Mouse (Mus musculus): ENCODE data around the gene St6galnac6. TPM values are rescaled to one million over a fixed set of nuclear protein-coding genes. Genes with fewer than 3 reads are reported as not detected.

The St6galnac6 gene
- 1,674 and 1,690 TPM in 2 replicates for polyA plus RNA-seq (2012; rRNA removed)

GRCm38 (mm10) chr2:32599409-32599808, at the start of gene St6galnac6:
St6galnac6 (plus strand) TSS chr2:32599709.

GRCm38 (mm10) chr2:32570698-32571494, 28.6 kb upstream of the St6galnac6 start, which contains the start of gene Dpm2:
Dpm2 (plus strand) TSS chr2:32570858.

GRCm38 (mm10) chr2:32574497-32574896, 25.0 kb upstream of the St6galnac6 start, which contains the start of gene Pip5kl1:
Pip5kl1 (plus strand) TSS chr2:32574797.

GRCm38 (mm10) chr2:32575586-32576160, 23.8 kb upstream of the St6galnac6 start, which contains the start of gene 9430097D07Rik:
9430097D07Rik (minus strand) TSS chr2:32575684.

GRCm38 (mm10) chr2:32586871-32587351, 12.6 kb upstream of the St6galnac6 start, which contains the start of gene St6galnac4:
St6galnac4 (plus strand) TSS chr2:32587095.

GRCm38 (mm10) chr2:32621517-32621859, 22.0 kb downstream of the St6galnac6 start, which contains the start of gene Ak1:
Ak1 (plus strand) TSS chr2:32621758.

GRCm38 (mm10) chr2:32646379-32647056, 47.0 kb downstream of the St6galnac6 start, which contains the start of gene Eng:
Eng (plus strand) TSS chr2:32646595.

Other genes starting within 250 kb of the St6galnac6 start
- gene Ciz1, start 247.4 kb upstream of the St6galnac6 start, polyA plus RNA-seq (2012; rRNA removed), result 203 and 239 TPM in 2 replicates
- 73.5 and 82.0 TPM in 2 replicates for gene Dnm1, start 246.4 kb upstream of the St6galnac6 start, polyA plus RNA-seq (2012; rRNA removed)
- gene 1110008P14Rik, start 217.8 kb upstream of the St6galnac6 start, polyA plus RNA-seq (2012; rRNA removed), result 107 and 180 TPM in 2 replicates
- gene Lcn2, start 211.5 kb upstream of the St6galnac6 start, polyA plus RNA-seq (2012; rRNA removed), result 6.3 and 6.5 TPM in 2 replicates
- gene Ptges2, start 203.8 kb upstream of the St6galnac6 start, polyA plus RNA-seq (2012; rRNA removed), result 32.1 and 36.7 TPM in 2 replicates
- 6.1 and 6.2 TPM in 2 replicates for gene Naif1, start 149.3 kb upstream of the St6galnac6 start, polyA plus RNA-seq (2012; rRNA removed)
- gene Slc25a25, start 148.3 kb upstream of the St6galnac6 start, polyA plus RNA-seq (2012; rRNA removed), result 22.3 and 23.9 TPM in 2 replicates
- gene Fam102a, start 64.4 kb upstream of the St6galnac6 start, polyA plus RNA-seq (2012; rRNA removed), result 87.0 and 91.8 TPM in 2 replicates
- 104 and 129 TPM in 2 replicates for gene Dpm2, start 28.9 kb upstream of the St6galnac6 start, polyA plus RNA-seq (2012; rRNA removed)
- gene Pip5kl1, start 24.9 kb upstream of the St6galnac6 start, polyA plus RNA-seq (2012; rRNA removed), result 0.07 and 0.12 TPM in 2 replicates
- gene 9430097D07Rik, start 24.0 kb upstream of the St6galnac6 start, polyA plus RNA-seq (2012; rRNA removed), result not detected in 2 replicates
- gene St6galnac4, start 12.6 kb upstream of the St6galnac6 start, polyA plus RNA-seq (2012; rRNA removed), result 52.5 and 67.7 TPM in 2 replicates
- 13.3 and 16.6 TPM in 2 replicates for gene Ak1, start 22.0 kb downstream of the St6galnac6 start, polyA plus RNA-seq (2012; rRNA removed)
- gene Eng, start 46.9 kb downstream of the St6galnac6 start, polyA plus RNA-seq (2012; rRNA removed), result 66.6 and 72.0 TPM in 2 replicates
- 66.9 and 67.1 TPM in 2 replicates for gene Fpgs, start 104.4 kb downstream of the St6galnac6 start, polyA plus RNA-seq (2012; rRNA removed)
- gene Cdk9, start 113.4 kb downstream of the St6galnac6 start, polyA plus RNA-seq (2012; rRNA removed), result 110 and 111 TPM in 2 replicates
- gene Sh2d3c, start 121.3 kb downstream of the St6galnac6 start, polyA plus RNA-seq (2012; rRNA removed), result 12.3 and 15.6 TPM in 2 replicates
- not detected in 2 replicates for gene 6330409D20Rik, start 141.3 kb downstream of the St6galnac6 start, polyA plus RNA-seq (2012; rRNA removed)
- gene Tor2a, start 157.5 kb downstream of the St6galnac6 start, polyA plus RNA-seq (2012; rRNA removed), result 106 and 146 TPM in 2 replicates
- gene Ttc16, start 175.9 kb downstream of the St6galnac6 start, polyA plus RNA-seq (2012; rRNA removed), result 0.50 and 0.93 TPM in 2 replicates
- gene Ptrh1, start 176.1 kb downstream of the St6galnac6 start, polyA plus RNA-seq (2012; rRNA removed), result 55.8 and 75.5 TPM in 2 replicates
- gene Cfap157, start 184.7 kb downstream of the St6galnac6 start, polyA plus RNA-seq (2012; rRNA removed), result not detected in 2 replicates
- 14.9 and 17.9 TPM in 2 replicates for gene Stxbp1, start 247.5 kb downstream of the St6galnac6 start, polyA plus RNA-seq (2012; rRNA removed)

All from colon, adult 2 months (tissue).